Mouse (Mus musculus) right cerebral cortex, postnatal 25 days (tissue): ENCODE measurements around the gene Ralb.

Experiments
- DNase-seq: peaks from one replicate; pipeline ENCODE4 v3.0.0; 2022

The Ralb gene

GRCm38 (mm10) chr1:119523826-119524225, 19.2 kb upstream of the Ralb start:
- no peak for DNase-seq

DNA sequence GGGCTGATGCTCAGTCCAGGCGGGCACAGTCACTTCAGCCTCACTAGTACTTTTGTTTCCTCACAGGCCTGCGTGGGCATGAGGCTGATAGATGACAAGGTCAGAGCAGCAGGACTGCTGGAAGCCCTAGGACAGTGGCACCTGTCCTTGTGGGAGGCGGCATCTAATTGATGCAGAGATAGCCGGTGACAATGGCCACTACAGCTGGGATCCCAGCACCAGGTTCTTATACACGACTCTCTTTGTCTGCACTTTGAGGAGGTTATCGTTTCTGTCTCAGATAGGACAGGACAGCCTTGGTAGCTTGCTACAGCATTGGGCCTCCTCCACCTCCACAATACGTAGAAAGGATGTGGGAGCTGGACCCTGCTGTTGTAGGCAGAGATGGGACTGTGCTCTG, 18.8 kb upstream of the Ralb start:
- no peak for DNase-seq

- no peak for DNase-seq
Observed at GRCm38 (mm10) chr1:119522726-119523125, 18.1 kb upstream of the Ralb start.

DNA sequence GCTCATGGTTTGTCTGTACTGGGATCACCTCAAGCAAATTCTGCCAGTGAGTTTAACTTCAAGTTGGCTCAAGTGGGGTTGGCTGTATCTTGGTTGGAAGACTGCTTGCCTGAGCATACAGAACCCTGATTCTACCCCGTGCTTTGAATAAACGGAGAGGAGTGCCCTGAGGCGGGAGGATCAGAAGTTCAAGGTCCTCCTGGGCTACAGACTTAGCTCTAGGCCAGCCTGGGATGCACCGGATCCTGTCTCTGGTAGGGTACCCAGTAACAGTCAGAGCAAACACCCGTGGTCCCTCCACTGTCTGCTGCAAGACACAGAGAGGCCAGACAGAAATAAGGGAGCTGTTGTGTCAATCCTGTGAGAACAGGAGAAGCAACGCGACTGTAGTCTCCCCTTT, 17.1 kb upstream of the Ralb start:
- no peak for DNase-seq

- DNase-seq, result no peak
Observed at GRCm38 (mm10) chr1:119521029-119521428, 16.4 kb upstream of the Ralb start.

DNA sequence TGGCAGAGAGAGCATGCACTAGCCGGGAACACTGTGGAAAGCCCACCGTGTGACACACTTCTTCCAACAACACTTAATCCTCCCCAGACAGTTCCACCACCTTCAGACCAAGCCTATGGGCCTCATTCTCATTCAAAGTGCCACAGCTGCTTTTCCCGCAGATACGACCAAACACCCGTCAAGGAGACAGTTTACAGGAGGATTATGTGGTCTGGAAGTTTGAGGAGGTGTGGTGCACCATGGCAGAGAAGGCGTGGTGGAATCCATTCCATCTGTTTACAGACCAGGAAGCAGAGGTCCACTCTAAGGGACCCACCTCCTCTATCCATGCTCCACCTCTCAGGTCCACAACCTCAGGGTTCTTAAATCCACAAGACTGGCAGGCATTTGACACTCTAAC, 14.7 kb upstream of the Ralb start:
- DNase-seq, result no peak

GRCm38 (mm10) chr1:119518786-119519185, 14.2 kb upstream of the Ralb start:
- no peak for DNase-seq

DNA sequence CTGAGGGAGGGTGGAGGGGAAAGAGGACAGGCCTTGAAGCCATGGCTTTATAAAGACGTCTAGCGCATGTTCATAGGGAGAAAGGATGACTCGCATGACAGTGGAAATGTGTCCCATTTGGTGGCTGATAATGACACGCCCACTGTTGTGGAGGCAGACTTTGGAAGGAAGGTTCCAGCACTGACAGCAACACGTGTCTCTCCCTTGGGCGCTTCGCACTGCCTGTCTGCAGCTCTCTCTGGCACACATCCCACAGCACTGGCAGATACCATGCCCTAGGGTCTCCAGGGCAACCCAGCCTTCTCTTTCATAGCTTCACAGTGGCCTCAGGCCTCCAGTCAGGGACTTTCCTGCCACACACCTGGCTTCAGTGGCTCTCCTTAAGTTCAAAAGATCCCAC, 13.5 kb upstream of the Ralb start:
- DNase-seq, result no peak

DNA sequence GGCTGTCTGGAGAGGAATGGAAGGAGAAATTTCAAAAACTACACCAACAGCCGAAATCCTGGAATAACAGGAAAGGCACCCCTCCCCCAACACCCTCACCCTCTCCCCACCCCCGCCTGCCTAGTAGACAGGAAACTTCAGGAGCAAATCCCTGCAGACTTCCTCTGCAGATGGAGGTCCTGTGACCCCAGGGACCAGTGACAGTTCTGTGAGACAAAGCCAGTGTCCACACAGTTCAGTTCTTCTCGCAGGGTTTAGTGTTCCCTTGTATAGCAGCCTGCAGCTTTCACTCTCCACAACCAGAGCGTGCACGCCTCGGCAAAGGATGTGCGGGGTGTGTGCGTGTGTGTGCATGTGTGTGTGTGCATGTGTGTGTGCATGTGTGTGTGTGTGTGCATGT, 6.3 kb upstream of the Ralb start:
- no peak for DNase-seq

DNA sequence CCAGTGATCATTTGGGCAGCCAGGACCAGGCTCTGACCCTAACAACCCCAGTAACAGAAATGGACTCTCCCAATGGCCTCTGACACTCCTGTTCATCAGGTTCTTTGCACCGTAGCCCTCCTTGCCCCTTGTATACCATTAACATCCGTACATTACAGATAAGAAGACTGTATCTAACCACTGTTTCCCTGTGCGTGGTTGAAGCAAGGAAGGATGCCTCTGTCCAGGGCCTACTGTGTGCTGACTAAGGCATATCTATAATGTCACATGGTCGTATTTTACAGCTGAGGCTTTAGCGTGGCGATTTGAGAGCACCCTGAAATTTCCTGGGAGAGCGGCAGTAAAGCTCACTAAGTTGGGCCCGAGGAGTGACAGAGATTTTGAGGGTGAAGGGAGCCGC, 5.8 kb upstream of the Ralb start:
- DNase-seq, result no peak

GRCm38 (mm10) chr1:119509474-119509873, 4.9 kb upstream of the Ralb start:
- no peak for DNase-seq

- no peak for DNase-seq
Observed at GRCm38 (mm10) chr1:119508548-119508947, 4.0 kb upstream of the Ralb start.

- no peak for DNase-seq
Observed at GRCm38 (mm10) chr1:119505951-119506350, 1.4 kb upstream of the Ralb start.

DNA sequence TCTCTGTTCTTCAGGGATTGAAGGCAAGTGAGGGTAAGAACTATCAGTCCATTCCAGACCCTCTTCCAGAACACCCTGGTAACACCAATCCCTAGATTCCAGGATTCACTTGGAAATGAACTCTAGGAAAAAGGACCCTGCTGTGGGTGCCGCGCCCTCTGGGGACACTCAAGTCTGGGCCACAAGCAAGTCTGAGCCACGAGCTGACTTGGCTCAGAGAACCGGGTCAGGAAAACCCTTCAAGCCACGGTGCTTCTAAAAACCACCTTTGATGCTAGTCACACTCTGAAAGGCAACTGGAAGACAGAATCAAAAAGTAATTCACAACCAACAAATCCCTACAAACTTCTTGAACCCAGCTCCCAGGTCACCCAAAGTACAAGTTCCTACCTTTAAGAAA, 786 bp downstream of the Ralb start:
- no peak for DNase-seq

DNA sequence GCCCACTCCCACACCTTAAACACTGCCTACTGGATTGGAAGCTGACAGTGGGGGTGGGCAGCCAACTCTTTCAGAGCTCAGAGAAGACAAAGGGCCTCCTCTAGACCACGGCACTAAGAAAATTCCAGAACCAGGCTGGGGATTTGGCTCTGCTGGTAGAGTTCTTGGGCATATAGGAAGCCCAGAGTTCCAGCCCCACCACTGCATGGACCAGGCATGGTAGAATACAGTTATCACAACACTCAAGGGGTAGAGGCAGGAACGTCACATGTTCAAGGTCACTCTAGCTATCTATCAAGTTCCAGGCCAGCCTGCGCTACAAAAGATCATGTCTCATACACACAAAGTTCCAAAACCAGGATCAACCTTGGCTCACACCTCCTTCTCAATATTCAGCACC, 1.4 kb downstream of the Ralb start:
- DNase-seq, result no peak

DNA sequence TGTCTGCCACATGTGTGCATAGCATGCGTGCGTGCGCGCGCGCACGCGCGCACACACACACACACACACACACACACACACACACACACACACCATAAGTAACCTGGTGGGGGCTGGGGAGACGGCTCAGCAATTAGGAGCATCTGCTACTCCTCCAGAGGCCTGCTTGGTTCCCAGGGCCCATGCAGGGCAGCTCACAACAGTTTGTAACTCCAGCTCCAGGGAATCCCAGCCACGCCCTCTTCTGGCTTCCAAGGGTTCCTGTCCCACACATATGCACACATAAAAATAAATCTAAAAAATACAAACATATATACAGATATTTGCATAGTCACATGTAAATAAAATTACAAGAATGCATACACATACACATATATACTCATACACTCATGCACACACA, 1.9 kb downstream of the Ralb start:
- DNase-seq, result no peak

- DNase-seq, result no peak
Observed at GRCm38 (mm10) chr1:119501881-119502280, 2.7 kb downstream of the Ralb start.

- no peak for DNase-seq
Observed at GRCm38 (mm10) chr1:119499456-119499855, 5.1 kb downstream of the Ralb start.

DNA sequence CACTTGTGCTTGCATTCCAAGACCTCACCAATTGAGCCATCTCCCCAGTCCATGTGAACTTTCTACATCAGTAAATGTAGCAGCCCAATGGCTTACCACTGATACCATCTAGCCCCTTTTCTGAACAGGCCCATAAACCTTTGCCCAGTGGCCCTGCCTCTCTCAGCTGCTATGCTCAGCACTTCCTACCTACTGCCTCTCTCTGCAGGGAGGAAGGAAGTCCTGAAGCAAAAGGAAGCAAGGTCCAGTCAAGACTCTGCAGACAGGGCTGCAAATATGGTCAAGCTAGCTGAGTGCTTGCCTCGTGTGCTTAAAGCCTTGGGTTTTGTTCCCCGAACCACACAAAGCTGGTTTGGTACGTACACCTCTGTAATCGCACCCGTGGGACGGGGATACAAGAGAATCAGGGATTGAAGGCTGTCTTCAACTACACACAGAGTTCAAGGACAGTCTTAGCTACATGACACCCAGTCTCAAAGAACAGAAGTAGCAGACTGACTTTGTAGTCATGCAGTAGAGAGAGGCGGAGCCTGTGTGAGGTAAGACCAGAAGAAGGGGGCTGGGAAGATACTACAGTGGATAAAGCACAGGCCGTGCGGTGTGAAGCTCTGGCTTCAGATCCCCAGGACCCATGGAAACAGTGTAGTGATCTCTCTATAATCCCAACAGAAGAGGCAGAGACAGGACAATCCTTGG, 5.9 kb downstream of the Ralb start:
- DNase-seq, result no peak

DNA sequence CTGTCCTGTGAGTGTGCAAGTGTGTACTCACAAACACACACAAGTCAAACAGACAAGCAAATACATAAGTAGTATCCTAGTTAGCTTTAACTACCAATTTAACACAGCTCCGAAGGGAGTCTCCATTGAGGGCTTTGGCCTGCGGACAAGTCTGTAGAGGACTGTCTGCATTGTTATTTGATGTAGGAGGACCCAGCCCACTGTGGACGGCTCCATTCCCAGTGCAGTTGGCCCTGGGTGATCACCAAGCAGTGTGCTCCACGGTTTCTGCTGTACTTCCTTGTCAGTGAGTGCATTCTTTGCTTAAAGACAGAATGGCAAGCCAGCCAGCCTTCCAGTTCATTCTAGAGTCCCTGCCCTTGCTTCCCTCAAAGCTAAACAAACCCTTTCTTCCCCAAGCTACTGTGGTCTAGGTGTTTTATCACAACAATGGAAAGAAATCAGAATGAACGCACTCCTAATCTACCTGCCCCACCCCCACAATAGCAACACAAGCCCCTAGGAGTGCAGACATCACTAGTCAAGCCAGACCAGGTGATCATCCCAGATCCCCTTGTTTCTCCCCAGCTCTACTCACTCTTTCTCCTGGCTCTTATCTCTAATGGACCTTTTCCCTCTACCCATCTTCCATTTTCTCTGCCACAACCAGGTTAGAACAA, 7.1 kb downstream of the Ralb start:
- no peak for DNase-seq

GRCm38 (mm10) chr1:119495396-119495775, 9.2 kb downstream of the Ralb start:
- DNase-seq, result no peak

- DNase-seq, result no peak
Observed at GRCm38 (mm10) chr1:119494712-119495395, 9.7 kb downstream of the Ralb start.

GRCm38 (mm10) chr1:119494024-119494711, 10.4 kb downstream of the Ralb start:
- DNase-seq, result no peak

GRCm38 (mm10) chr1:119492505-119492904, 12.1 kb downstream of the Ralb start:
- no peak for DNase-seq
